Mouse (Mus musculus) limb, embryonic 12.5 days (tissue): ENCODE results near the gene Mrpl52. TPM values are rescaled to one million over a fixed set of nuclear protein-coding genes. Genes with fewer than 3 reads are reported as not detected.

Source experiments
- ATAC-seq: fragments of 200-750 bp; cut with Nextera tagmentation; 2 replicates; pipeline ENCODE4 v1.8.0; 2017; ENCODE audit warnings: low read depth, moderate TSS enrichment; ENCODE audit not compliant: insufficient number of reproducible peaks, insufficient read depth, low FRiP score, low TSS enrichment
- H3K27ac ChIP-seq: fragments of 300-500 bp; sonication (generic); 2 replicates; pipeline ENCODE4 v1.5.1; 2016; ENCODE audit warnings: mild to moderate bottlenecking, moderate library complexity
- H3K27me3 ChIP-seq: fragments of 300-500 bp; sonication (generic); 2 replicates; pipeline ENCODE4 v1.6.1; 2016; ENCODE audit warnings: mild to moderate bottlenecking, moderate library complexity
- H3K36me3 ChIP-seq: fragments of 300-500 bp; sonication (generic); 2 replicates; pipeline ENCODE4 v1.6.1; 2016; ENCODE audit warnings: mild to moderate bottlenecking, moderate library complexity
- H3K4me1 ChIP-seq: fragments of 300-500 bp; sonication (generic); replicated peaks from 2 replicates; pipeline ENCODE4 v1.6.1; 2016
- H3K4me2 ChIP-seq: fragments of 300-500 bp; sonication (generic); 2 replicates; pipeline ENCODE4 v1.6.1; 2016; ENCODE audit warnings: mild to moderate bottlenecking, moderate library complexity
- H3K4me3 ChIP-seq: fragments of 300-500 bp; sonication (generic); replicated peaks from 2 replicates; pipeline ENCODE4 v1.5.1; 2016; ENCODE audit warnings: mild to moderate bottlenecking
- H3K9ac ChIP-seq: fragments of 300-500 bp; sonication (generic); replicated peaks from 2 replicates; pipeline ENCODE4 v1.6.1; 2016; ENCODE audit warnings: mild to moderate bottlenecking, moderate library complexity
- H3K9me3 ChIP-seq: fragments of 300-500 bp; sonication (generic); 2 replicates; pipeline ENCODE4 v1.6.1; 2016; ENCODE audit warnings: mild to moderate bottlenecking, moderate library complexity
- WGBS: fragments of 180-500 bp; shearing (Covaris S2); methylation state at CpG from one replicate; pipeline ENCODE4 v1.1.7; 2016; 5-methylcytosine and 5-hydroxymethylcytosine counted together
- polyA plus RNA-seq: library from polyadenylated mRNA; unstranded; fragments of >200 nt; fragmentation: Nextera tagmentation; extraction: Ambion mirVana; gene quantifications from 2 replicates; pipeline ENCODE4 v1.2.1, GENCODE M21; 2016

Mrpl52 gene
- polyA plus RNA-seq, 1 experiment from 2014 or later = 259 TPM

DNA sequence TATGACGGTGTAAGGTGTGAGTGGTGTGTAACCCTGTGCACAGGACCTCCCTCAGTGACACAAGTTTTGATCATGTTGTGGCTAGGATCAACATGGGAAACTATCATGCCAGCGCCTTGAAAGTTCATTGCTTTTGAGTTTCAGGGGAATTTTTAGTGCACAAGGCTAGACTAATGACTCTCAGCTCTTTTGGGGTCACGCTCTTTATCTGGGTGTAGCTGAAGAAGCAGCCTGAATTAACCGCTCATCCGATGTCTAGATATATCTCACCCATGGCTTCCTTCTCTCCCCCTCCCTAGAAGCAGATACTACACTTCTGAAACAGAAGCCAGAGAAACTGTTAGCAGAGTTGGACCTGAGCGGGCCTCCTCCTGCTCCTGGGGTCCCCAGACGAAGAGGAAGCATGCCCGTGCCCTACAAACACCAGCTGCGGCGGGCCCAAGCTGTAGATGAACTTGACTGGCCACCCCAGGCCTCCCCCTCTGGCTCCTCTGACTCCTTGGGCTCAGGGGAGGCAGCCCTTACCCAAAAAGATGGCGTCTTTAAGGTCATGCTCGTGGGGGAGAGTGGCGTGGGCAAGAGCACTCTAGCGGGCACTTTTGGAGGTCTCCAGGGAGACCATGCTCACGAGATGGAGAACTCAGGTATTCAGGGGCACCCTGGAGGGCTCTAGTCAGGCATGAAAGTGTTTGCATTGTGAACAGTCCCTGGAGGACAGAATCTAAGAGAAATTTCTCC is 50.6 kb downstream of the Mrpl52 start:
- WGBS = 75% methylated on average over 15 of the region's 15 CpGs
- no peaks in the 10 kb centered on the region for H3K36me3 ChIP-seq
- ATAC-seq = no peak
- no peak overlapping the region for H3K27ac ChIP-seq
- H3K4me3 ChIP-seq = no peak overlapping the region
- peaks cover 21% of the 10 kb centered on the region for H3K4me1 ChIP-seq
- H3K27me3 ChIP-seq = peaks cover 56% of the 10 kb centered on the region
- H3K9me3 ChIP-seq = no peaks in the 10 kb centered on the region
- no peak overlapping the region for H3K9ac ChIP-seq
- no peak overlapping the region for H3K4me2 ChIP-seq

Other genes with a start within 250 kb of the Mrpl52 start
- gene Dad1, start 172.8 kb upstream of the Mrpl52 start, polyA plus RNA-seq = 240 and 247 TPM in 2 replicates
- gene Abhd4, start 172.7 kb upstream of the Mrpl52 start, polyA plus RNA-seq = 37.6 and 42.5 TPM in 2 replicates
- not detected in 2 replicates for gene Olfr49, start 142.0 kb upstream of the Mrpl52 start, polyA plus RNA-seq
- 47.1 and 50.9 TPM in 2 replicates for gene Oxa1l, start 66.1 kb upstream of the Mrpl52 start, polyA plus RNA-seq
- gene Slc7a7, start 9.1 kb upstream of the Mrpl52 start, polyA plus RNA-seq = 3.3 and 5.1 TPM in 2 replicates
- 149 and 176 TPM in 2 replicates for gene Mmp14, start 4.7 kb downstream of the Mrpl52 start, polyA plus RNA-seq
- 28.3 and 28.7 TPM in 2 replicates for gene Lrp10, start 37.2 kb downstream of the Mrpl52 start, polyA plus RNA-seq
- gene Rem2, start 49.2 kb downstream of the Mrpl52 start, polyA plus RNA-seq = 4.3 and 5.0 TPM in 2 replicates
- 105 and 106 TPM in 2 replicates for gene Prmt5, start 90.6 kb downstream of the Mrpl52 start, polyA plus RNA-seq
- gene Haus4, start 127.7 kb downstream of the Mrpl52 start, polyA plus RNA-seq = 54.5 and 58.1 TPM in 2 replicates
- gene Ajuba, start 150.6 kb downstream of the Mrpl52 start, polyA plus RNA-seq = 68.9 and 72.2 TPM in 2 replicates
- gene 4931414P19Rik, start 179.1 kb downstream of the Mrpl52 start, polyA plus RNA-seq = 9.7 and 10.7 TPM in 2 replicates
- 410 and 432 TPM in 2 replicates for gene Psmb5, start 191.1 kb downstream of the Mrpl52 start, polyA plus RNA-seq
- 0.06 and 0.29 TPM in 2 replicates for gene Psmb11, start 194.5 kb downstream of the Mrpl52 start, polyA plus RNA-seq
- not detected in 2 replicates for gene Gm17606, start 214.0 kb downstream of the Mrpl52 start, polyA plus RNA-seq
- 11.8 and 12.9 TPM in 2 replicates for gene Cdh24, start 214.5 kb downstream of the Mrpl52 start, polyA plus RNA-seq